Mouse (Mus musculus) ES-CJ7 (cell line): ENCODE measurements around the gene Iqcf3.
A peak's percentile ranks its signal among the peaks of the same experiment; 100 is the strongest.

Experiments used
- DNase-seq: peaks from one replicate; pipeline ENCODE4 v3.0.0; 2011; ENCODE audit warnings: low read depth, low spot score

Iqcf3 gene

GRCm38 (mm10) chr9:106471892-106472291, 89.5 kb downstream of the Iqcf3 start:
- DNase-seq = peak; percentile 92

GRCm38 (mm10) chr9:106470991-106471750, 90.3 kb downstream of the Iqcf3 start:
- DNase-seq = no peak

GRCm38 (mm10) chr9:106469776-106470175, 91.7 kb downstream of the Iqcf3 start:
- DNase-seq = no peak

- no peak for DNase-seq
Measured at GRCm38 (mm10) chr9:106469317-106469716, 92.1 kb downstream of the Iqcf3 start.

GRCm38 (mm10) chr9:106467746-106468145, 93.7 kb downstream of the Iqcf3 start:
- no peak for DNase-seq

GRCm38 (mm10) chr9:106466721-106467120, 94.7 kb downstream of the Iqcf3 start:
- no peak for DNase-seq

- DNase-seq = no peak
Measured at GRCm38 (mm10) chr9:106465571-106466200, 95.7 kb downstream of the Iqcf3 start, which contains the start of gene Gpr62. Gene Gpr62, minus strand, starts transcription at chr9:106465938.

GRCm38 (mm10) chr9:106464751-106465541, 96.5 kb downstream of the Iqcf3 start:
- no peak for DNase-seq

- no peak for DNase-seq
Measured at GRCm38 (mm10) chr9:106463122-106464063, 98.0 kb downstream of the Iqcf3 start.

GRCm38 (mm10) chr9:106462430-106462800, 99.0 kb downstream of the Iqcf3 start:
- DNase-seq = no peak

GRCm38 (mm10) chr9:106461641-106462429, 99.6 kb downstream of the Iqcf3 start:
- DNase-seq = no peak

- no peak for DNase-seq
Measured at GRCm38 (mm10) chr9:106461026-106461415, 100.4 kb downstream of the Iqcf3 start.

GRCm38 (mm10) chr9:106460401-106461025, 100.9 kb downstream of the Iqcf3 start:
- no peak for DNase-seq

- no peak for DNase-seq
Measured at GRCm38 (mm10) chr9:106459946-106460345, 101.5 kb downstream of the Iqcf3 start.

- DNase-seq = no peak
Measured at GRCm38 (mm10) chr9:106457920-106458319, 103.5 kb downstream of the Iqcf3 start.

- DNase-seq = no peak
Measured at GRCm38 (mm10) chr9:106457163-106457559, 104.3 kb downstream of the Iqcf3 start.

- no peak for DNase-seq
Measured at GRCm38 (mm10) chr9:106456325-106457162, 104.9 kb downstream of the Iqcf3 start.

- peak; percentile 79 for DNase-seq
Measured at GRCm38 (mm10) chr9:106454888-106455681, 106.3 kb downstream of the Iqcf3 start.
